In genomic region chr17:32965253-32965622, GRCm38 (mm10) we compare ENCODE assay signal across 9 mouse cellular contexts. TPM values are rescaled to one million over a fixed set of nuclear protein-coding genes. Genes with fewer than 3 reads are reported as not detected.
A peak's percentile ranks its signal among the peaks of the same experiment; 100 is the strongest.
DNase-seq lines count a peak whose midpoint lies in the region; ATAC-seq and TF ChIP-seq lines count a peak whose summit lies in the region.
"Had no signal": no experiment of that assay in that cellular context is flagged by ENCODE, and none has a peak within 500 bp of the region (broad histone marks: within the 10 kb centered on the region; RNA-seq: fewer than 3 reads in every experiment).

No protein-coding gene starts in this region.

- H3K4me2 ChIP-seq in hindbrain, postnatal 0 days (ENCODE audit: low read depth, low read length): peak overlapping the region; percentile 81
- peak overlapping the region; percentile 77 for H3K4me2 ChIP-seq in midbrain, embryonic 11.5 days

- H3K4me1 ChIP-seq in erythroblast, embryonic 14.5 days (ENCODE audit: control insufficient read depth): peaks cover 24% of the 10 kb centered on the region
- H3K4me1 ChIP-seq in thymus, adult 2 months (replicated peaks; ENCODE audit: control insufficient read depth, insufficient read depth, low read length): peaks cover 8% of the 10 kb centered on the region
- peaks cover 12% of the 10 kb centered on the region for H3K4me1 ChIP-seq in hindbrain, postnatal 0 days (ENCODE audit: insufficient read depth, low read length)
- H3K4me1 ChIP-seq in midbrain, embryonic 11.5 days (ENCODE audit: control insufficient read depth, insufficient read depth, low read length): peaks cover 8% of the 10 kb centered on the region

- H3K4me3 ChIP-seq in erythroblast, embryonic 14.5 days (replicated peaks): peak overlapping the region; percentile 70
- peak overlapping the region; percentile 91 for H3K4me3 ChIP-seq in thymus, adult 2 months (ENCODE audit: control insufficient read depth, insufficient read depth, low read length)
- peak overlapping the region; percentile 60 for H3K4me3 ChIP-seq in hindbrain, postnatal 0 days (ENCODE audit: low read length)
- H3K4me3 ChIP-seq in midbrain, embryonic 11.5 days (ENCODE audit: low read depth, low read length): peak overlapping the region; percentile 72

- DNase-seq in thymus, adult 2 months: no peak
- DNase-seq in thymus, postnatal 14 days: no peak
- no peak for DNase-seq in hindbrain, postnatal 0 days (ENCODE audit: low spot score)
- no peak for DNase-seq in midbrain, embryonic 11.5 days (ENCODE audit: low spot score, missing footprints)
- DNase-seq in layer of hippocampus, adult 9-10 months (ENCODE audit: low spot score): no peak
- DNase-seq in ovary, postnatal 10 days (ENCODE audit: low spot score): no peak

- WGBS in thymus, adult 2 months: 2% methylated on average over 14 of the region's 14 CpGs
- WGBS in hindbrain, postnatal 0 days: 0% methylated on average over 14 of the region's 14 CpGs
- WGBS in midbrain, embryonic 11.5 days: under 1% methylated on average over 14 of the region's 14 CpGs

- peak overlapping the region; percentile 60 for H3K9ac ChIP-seq in hindbrain, postnatal 0 days (replicated peaks; ENCODE audit: low read length)
- peak overlapping the region; percentile 83 for H3K9ac ChIP-seq in midbrain, embryonic 11.5 days (ENCODE audit: low read length)

- no peaks in the 10 kb centered on the region for H3K9me3 ChIP-seq in erythroblast, embryonic 14.5 days (ENCODE audit: control insufficient read depth, low read length)
- H3K9me3 ChIP-seq in hindbrain, postnatal 0 days (ENCODE audit: low read length): no peaks in the 10 kb centered on the region
- H3K9me3 ChIP-seq in midbrain, embryonic 11.5 days (ENCODE audit: control insufficient read depth, low read length): no peaks in the 10 kb centered on the region

- no peak overlapping the region for H3K27ac ChIP-seq in thymus, adult 2 months (ENCODE audit: control insufficient read depth, insufficient read depth, low read length)
- peak overlapping the region; percentile 71 for H3K27ac ChIP-seq in hindbrain, postnatal 0 days
- H3K27ac ChIP-seq in midbrain, embryonic 11.5 days (ENCODE audit: low read depth, low read length): no peak overlapping the region

- TF ChIP-seq POLR2A in thymus, adult 2 months (IDR thresholded peaks at IDR 0.05; ENCODE audit: control insufficient read depth, extremely low read depth, insufficient read depth, low read length, poor library complexity): no peak

- no peak; the same call in 1 of the 2 replicates for ATAC-seq in erythroblast, adult 5-6 weeks (replicated peaks; ENCODE audit: low FRiP score, poor library complexity, severe bottlenecking)
- ATAC-seq in hindbrain, postnatal 0 days: no peak; the same call in 1 of the 2 replicates
- peak; percentile 41; the same call in 1 of the 2 replicates for ATAC-seq in midbrain, embryonic 11.5 days (ENCODE audit: low FRiP score)

- H3K27me3 ChIP-seq in erythroblast, embryonic 14.5 days (ENCODE audit: control insufficient read depth): no peaks in the 10 kb centered on the region
- no peaks in the 10 kb centered on the region for H3K27me3 ChIP-seq in thymus, adult 2 months (ENCODE audit: control insufficient read depth, insufficient read depth, low read length)
- no peaks in the 10 kb centered on the region for H3K27me3 ChIP-seq in hindbrain, postnatal 0 days (ENCODE audit: insufficient read depth, low read length)
- no peaks in the 10 kb centered on the region for H3K27me3 ChIP-seq in midbrain, embryonic 11.5 days (ENCODE audit: control insufficient read depth, insufficient read depth, low read length)

- H3K36me3 ChIP-seq in erythroblast, embryonic 14.5 days (ENCODE audit: control insufficient read depth): no peaks in the 10 kb centered on the region
- no peaks in the 10 kb centered on the region for H3K36me3 ChIP-seq in thymus, adult 2 months (ENCODE audit: control insufficient read depth, insufficient read depth, low read length)
- H3K36me3 ChIP-seq in hindbrain, postnatal 0 days (ENCODE audit: insufficient read depth, low read length): no peaks in the 10 kb centered on the region
- H3K36me3 ChIP-seq in midbrain, embryonic 11.5 days (ENCODE audit: control insufficient read depth, insufficient read depth, low read length): no peaks in the 10 kb centered on the region

- no peak for TF ChIP-seq CTCF in thymus, adult 2 months (IDR thresholded peaks at IDR 0.05; ENCODE audit: borderline replicate concordance, control insufficient read depth, extremely low read depth, insufficient read depth, low read length, poor library complexity)
- TF ChIP-seq CTCF in hindbrain, postnatal 0 days (IDR thresholded peaks at IDR 0.05; ENCODE audit: low read depth): no peak

RNA-seq across cellular contexts. Expression of gene Zfp472, which starts 0.4 kb away (rescaled TPM):
- polyA plus RNA-seq in erythroblast, embryonic 14.5 days (2012): 0.02 and 0.04 TPM in 2 replicates
- 2.5 and 4.8 TPM in 2 replicates for total RNA-seq in erythroblast, adult 5-6 weeks (2015; ENCODE audit: low replicate concordance)
- 3.7 and 3.8 TPM in 2 replicates for total RNA-seq in erythroblast, adult 5-6 weeks (2017; ENCODE audit: low replicate concordance)
- polyA plus RNA-seq in thymus, adult 2 months (2012; rRNA removed): 2.0 TPM in 2 replicates
- 3.8 and 5.9 TPM in 2 replicates for total RNA-seq in hindbrain, postnatal 0 days (2014; rRNA removed)
- polyA plus RNA-seq in hindbrain, postnatal 0 days (2015; fragmentation: Nextera tagmentation; extraction: Ambion mirVana): 6.4 and 6.5 TPM in 2 replicates
- polyA plus RNA-seq in midbrain, embryonic 11.5 days (2014; fragmentation: Nextera tagmentation; extraction: Ambion mirVana): 14.4 and 15.6 TPM in 2 replicates

RNA-seq across cellular contexts. Expression of gene Cyp4f13, which starts 18.0 kb away (rescaled TPM):
- polyA plus RNA-seq in erythroblast, embryonic 14.5 days (2012): 0.19 and 0.49 TPM in 2 replicates
- total RNA-seq in erythroblast, adult 5-6 weeks (2015; ENCODE audit: low replicate concordance): 1.3 and 4.0 TPM in 2 replicates
- total RNA-seq in erythroblast, adult 5-6 weeks (2017; ENCODE audit: low replicate concordance): 0.70 and 2.3 TPM in 2 replicates
- 38.7 and 39.0 TPM in 2 replicates for polyA plus RNA-seq in thymus, adult 2 months (2012; rRNA removed)
- 9.3 and 15.2 TPM in 2 replicates for total RNA-seq in hindbrain, postnatal 0 days (2014; rRNA removed)
- 11.1 and 16.0 TPM in 2 replicates for polyA plus RNA-seq in hindbrain, postnatal 0 days (2015; fragmentation: Nextera tagmentation; extraction: Ambion mirVana)
- 2.0 and 2.2 TPM in 2 replicates for polyA plus RNA-seq in midbrain, embryonic 11.5 days (2014; fragmentation: Nextera tagmentation; extraction: Ambion mirVana)

RNA-seq across cellular contexts. Expression of gene Zfp952, which starts 27.7 kb away (rescaled TPM):
- 0.02 and 0.03 TPM in 2 replicates for polyA plus RNA-seq in erythroblast, embryonic 14.5 days (2012)
- 2.5 TPM in 1 of 2 replicates, not detected in the other for total RNA-seq in erythroblast, adult 5-6 weeks (2015; ENCODE audit: low replicate concordance)
- total RNA-seq in erythroblast, adult 5-6 weeks (2017; ENCODE audit: low replicate concordance): 1.7 and 3.8 TPM in 2 replicates
- 4.9 and 6.4 TPM in 2 replicates for polyA plus RNA-seq in thymus, adult 2 months (2012; rRNA removed)
- total RNA-seq in hindbrain, postnatal 0 days (2014; rRNA removed): 8.7 and 9.9 TPM in 2 replicates
- 10.8 and 11.7 TPM in 2 replicates for polyA plus RNA-seq in hindbrain, postnatal 0 days (2015; fragmentation: Nextera tagmentation; extraction: Ambion mirVana)
- polyA plus RNA-seq in midbrain, embryonic 11.5 days (2014; fragmentation: Nextera tagmentation; extraction: Ambion mirVana): 19.2 and 19.3 TPM in 2 replicates

RNA-seq across cellular contexts. Expression of gene Cyp4f14, which starts 48.1 kb away (rescaled TPM):
- polyA plus RNA-seq in erythroblast, embryonic 14.5 days (2012): not detected in 2 replicates
- not detected in 2 replicates for total RNA-seq in erythroblast, adult 5-6 weeks (2015; ENCODE audit: low replicate concordance)
- total RNA-seq in erythroblast, adult 5-6 weeks (2017; ENCODE audit: low replicate concordance): not detected in 2 replicates
- 0.23 and 1.6 TPM in 2 replicates for polyA plus RNA-seq in thymus, adult 2 months (2012; rRNA removed)
- 0.78 and 1.3 TPM in 2 replicates for total RNA-seq in hindbrain, postnatal 0 days (2014; rRNA removed)
- 0.64 and 0.88 TPM in 2 replicates for polyA plus RNA-seq in hindbrain, postnatal 0 days (2015; fragmentation: Nextera tagmentation; extraction: Ambion mirVana)
- not detected in 2 replicates for polyA plus RNA-seq in midbrain, embryonic 11.5 days (2014; fragmentation: Nextera tagmentation; extraction: Ambion mirVana)
- total RNA-seq: heart, postnatal 14 days had no signal
